Mouse (Mus musculus) myocyte (in vitro differentiated cells): ENCODE measurements around the gene Rgl1.

Experiments used
- E2F4 ChIP-seq: IDR thresholded peaks from one replicate; pipeline ENCODE4 v1.6.1; 2011; ENCODE audit warnings: mild to moderate bottlenecking, control low read depth, moderate library complexity; ENCODE audit not compliant: insufficient read depth
- MAX ChIP-seq: IDR thresholded peaks from one replicate; pipeline ENCODE4 v1.6.1; 2011; ENCODE audit warnings: low read depth, mild to moderate bottlenecking, control low read depth
- MYOD1 ChIP-seq, 3 experiments: IDR thresholded peaks; one replicate each; pipeline ENCODE4 v1.6.1; 2011; ENCODE audit warnings: control low read depth in 2 of 3, low read depth in 2 of 3, mild to moderate bottlenecking in 2 of 3, moderate library complexity in 1 of 3; ENCODE audit not compliant: insufficient read length in 2 of 3, control insufficient read depth in 1 of 3
- POLR2A ChIP-seq: IDR thresholded peaks from one replicate; pipeline ENCODE4 v1.6.1; 2011; ENCODE audit warnings: low read depth, mild to moderate bottlenecking, control low read depth, moderate library complexity; ENCODE audit not compliant: insufficient read length
- REST ChIP-seq: IDR thresholded peaks from one replicate; pipeline ENCODE4 v1.6.1; 2011; ENCODE audit warnings: mild to moderate bottlenecking, control low read depth, moderate library complexity; ENCODE audit not compliant: insufficient read depth, insufficient read length
- TCF12 ChIP-seq: IDR thresholded peaks from one replicate; pipeline ENCODE4 v1.6.1; 2011; ENCODE audit warnings: mild to moderate bottlenecking, control low read depth; ENCODE audit not compliant: poor library complexity, insufficient read depth, severe bottlenecking
- USF1 ChIP-seq: IDR thresholded peaks from one replicate; pipeline ENCODE4 v1.6.1; 2011; ENCODE audit warnings: low read depth, mild to moderate bottlenecking, control low read depth, moderate library complexity

GRCm38 (mm10) chr1:152590321-152590720, 175.8 kb downstream of the Rgl1 start:
- TF ChIP-seq POLR2A (no peak), MYOD1 (IDR thresholded peaks at IDR 0.05; ENCODE audit: control insufficient read depth in 1 of 3, insufficient read length in 2 of 3, low read depth in 2 of 3) (no peak), REST (no peak), USF1 (no peak), MAX (no peak), E2F4 (no peak), TCF12 (no peak)
